Mouse (Mus musculus) forebrain, embryonic 10.5 days (tissue): ENCODE results near the gene Zfp658. TPM values are rescaled to one million over a fixed set of nuclear protein-coding genes. Genes with fewer than 3 reads are reported as not detected.

Source experiments
- DNase-seq: peaks from one replicate; pipeline ENCODE4 v3.0.0-alpha.2; 2017; ENCODE audit warnings: low spot score; ENCODE audit errors: extremely low spot score
- H3K27ac ChIP-seq: fragments of 300-500 bp; sonication (generic); 2 replicates; pipeline ENCODE4 v1.5.1; 2016; ENCODE audit warnings: mild to moderate bottlenecking
- H3K27me3 ChIP-seq: fragments of 300-500 bp; sonication (generic); 2 replicates; pipeline ENCODE4 v1.6.1; 2016; ENCODE audit warnings: mild to moderate bottlenecking; ENCODE audit not compliant: poor library complexity, severe bottlenecking
- H3K36me3 ChIP-seq: fragments of 300-500 bp; sonication (generic); replicated peaks from 2 replicates; pipeline ENCODE4 v1.6.1; 2016; ENCODE audit warnings: mild to moderate bottlenecking, moderate library complexity
- H3K4me1 ChIP-seq: fragments of 300-500 bp; sonication (generic); 2 replicates; pipeline ENCODE4 v1.6.1; 2016
- H3K4me3 ChIP-seq: fragments of 300-500 bp; sonication (generic); 2 replicates; pipeline ENCODE4 v1.5.1; 2016; ENCODE audit warnings: mild to moderate bottlenecking, moderate library complexity
- H3K9me3 ChIP-seq: fragments of 300-500 bp; sonication (generic); 2 replicates; pipeline ENCODE4 v1.6.1; 2016; ENCODE audit warnings: mild to moderate bottlenecking, moderate library complexity
- WGBS: fragments of 180-500 bp; shearing (Covaris S2); methylation state at CpG from one replicate; pipeline ENCODE4 v1.1.7; 2016; 5-methylcytosine and 5-hydroxymethylcytosine counted together
- polyA plus RNA-seq: library from polyadenylated mRNA; unstranded; fragments of >200 nt; fragmentation: Nextera tagmentation; extraction: Ambion mirVana; gene quantifications from 2 replicates; pipeline ENCODE4 v1.2.1, GENCODE M21; 2016

Gene Zfp658
- polyA plus RNA-seq, 1 experiment from 2014 or later: 4.8 TPM

DNA sequence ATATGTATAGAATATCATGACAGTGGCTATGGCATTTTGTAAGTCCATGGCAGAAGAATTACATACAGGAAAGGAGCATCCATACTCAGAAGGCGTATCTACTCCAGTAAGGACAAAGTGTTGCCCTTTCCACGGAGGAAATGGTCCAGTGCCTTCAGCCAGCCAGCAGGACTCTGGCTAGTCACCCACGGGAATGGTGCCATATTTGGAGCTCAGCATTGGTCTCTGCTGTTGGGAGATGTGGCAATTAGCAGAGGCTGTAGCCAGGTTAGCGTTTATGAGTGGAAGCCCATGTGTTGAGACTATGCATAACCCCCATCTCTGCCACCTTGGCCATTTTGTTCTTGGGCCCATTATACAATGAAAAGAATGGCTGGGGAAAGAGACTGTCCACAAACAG is 13.8 kb upstream of the Zfp658 start:
- Histone ChIP-seq H3K4me3 (no peak overlapping the region), H3K36me3 (no peaks in the 10 kb centered on the region), H3K9me3 (no peaks in the 10 kb centered on the region), H3K27me3 (no peaks in the 10 kb centered on the region), H3K4me1 (no peaks in the 10 kb centered on the region), H3K27ac (no peak overlapping the region)
- 82% methylated on average over 4 of the region's 4 CpGs for WGBS
- DNase-seq: no peak

DNA sequence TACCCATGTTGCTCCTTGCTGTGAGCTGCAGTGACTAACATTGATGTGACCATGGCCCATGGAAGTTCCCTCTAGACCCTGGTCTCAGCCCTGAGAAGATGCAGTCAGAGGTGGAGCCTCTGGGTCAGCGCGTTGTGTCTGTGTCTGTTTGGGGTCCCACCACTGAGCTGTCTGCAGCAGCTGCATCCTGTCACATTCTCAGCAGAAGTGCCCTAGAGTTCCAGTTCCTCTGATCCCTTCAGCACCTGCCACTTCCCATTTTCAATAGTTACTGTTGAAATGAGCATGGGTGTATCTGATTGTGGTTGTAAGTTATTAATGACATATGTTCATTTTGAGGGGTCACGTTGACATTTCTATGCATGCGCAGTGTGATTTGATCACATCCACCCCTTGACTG is 8.9 kb upstream of the Zfp658 start:
- Histone ChIP-seq H3K36me3 (no peaks in the 10 kb centered on the region), H3K4me3 (no peak overlapping the region), H3K4me1 (no peaks in the 10 kb centered on the region), H3K27me3 (no peaks in the 10 kb centered on the region), H3K9me3 (no peaks in the 10 kb centered on the region), H3K27ac (no peak overlapping the region)
- DNase-seq: no peak
- 89% methylated on average over 4 of the region's 4 CpGs for WGBS

DNA sequence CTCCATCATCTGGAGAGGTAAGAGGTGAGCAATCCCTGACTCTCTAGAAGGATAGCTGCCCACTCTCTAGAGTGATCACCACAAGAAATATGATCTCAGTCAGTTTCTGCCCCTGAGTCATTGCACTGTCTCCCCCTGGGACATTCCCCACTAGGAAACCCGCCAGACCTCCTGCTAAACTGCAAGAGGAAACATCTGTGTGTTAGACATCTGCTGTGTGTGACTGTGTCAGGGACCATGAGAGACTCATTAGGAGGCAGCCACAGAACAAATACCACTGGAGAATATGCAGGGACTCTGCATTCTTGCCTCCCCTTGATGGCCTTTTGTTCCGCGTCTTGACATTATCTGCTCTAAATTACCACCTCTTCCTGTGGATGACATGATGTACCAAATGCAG is 7.5 kb upstream of the Zfp658 start:
- Histone ChIP-seq H3K9me3 (no peaks in the 10 kb centered on the region), H3K4me1 (no peaks in the 10 kb centered on the region), H3K27ac (no peak overlapping the region), H3K4me3 (no peak overlapping the region), H3K36me3 (no peaks in the 10 kb centered on the region), H3K27me3 (no peaks in the 10 kb centered on the region)
- DNase-seq: no peak
- WGBS: 71% methylated on average over 3 of the region's 3 CpGs

DNA sequence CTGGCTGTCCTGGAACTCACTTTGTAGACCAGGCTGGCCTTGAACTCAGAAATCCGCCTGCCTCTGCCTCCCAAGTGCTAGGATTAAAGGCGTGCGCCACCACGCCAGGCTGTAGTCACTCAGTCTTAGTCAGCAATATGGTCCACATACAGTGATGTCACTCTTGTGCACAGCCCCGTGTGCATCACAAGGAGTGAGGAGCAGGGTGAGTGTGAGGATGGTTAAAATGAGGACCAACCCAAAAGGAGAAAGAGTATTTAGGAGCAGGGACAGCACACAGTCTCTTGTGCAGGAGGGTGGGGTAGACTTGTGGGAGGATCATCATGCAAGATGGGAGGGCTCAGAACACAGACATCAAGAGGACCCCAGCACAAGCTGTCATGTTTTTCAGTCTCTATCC is 6.7 kb upstream of the Zfp658 start:
- H3K36me3 ChIP-seq: no peaks in the 10 kb centered on the region
- no peaks in the 10 kb centered on the region for H3K27me3 ChIP-seq
- no peak overlapping the region for H3K27ac ChIP-seq
- H3K4me1 ChIP-seq: no peaks in the 10 kb centered on the region
- H3K9me3 ChIP-seq: no peaks in the 10 kb centered on the region
- H3K4me3 ChIP-seq: no peak overlapping the region
- WGBS: 90% methylated on average over 5 of the region's 5 CpGs
- no peak for DNase-seq

DNA sequence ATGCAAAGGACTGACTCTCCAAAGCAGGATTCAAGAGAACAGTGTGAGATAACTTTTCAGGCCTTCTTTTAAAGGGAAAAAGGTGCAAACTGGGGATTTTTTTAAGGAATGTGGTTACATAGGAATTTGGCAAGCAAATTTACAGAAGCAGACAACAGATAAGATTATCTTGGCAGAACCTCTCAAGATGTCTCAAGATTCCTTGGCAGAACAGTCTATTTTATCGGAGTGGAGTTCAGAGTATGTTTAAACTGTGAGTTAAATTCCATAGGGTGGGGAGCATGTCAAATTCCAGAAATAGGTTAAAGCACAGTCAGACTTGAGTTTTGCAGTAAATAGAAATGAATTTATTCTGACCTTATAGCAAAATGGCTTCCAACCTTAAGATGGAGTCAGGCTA is 5.2 kb upstream of the Zfp658 start:
- no peaks in the 10 kb centered on the region for H3K36me3 ChIP-seq
- 92% methylated on average over 1 of the region's 1 CpGs for WGBS

DNA sequence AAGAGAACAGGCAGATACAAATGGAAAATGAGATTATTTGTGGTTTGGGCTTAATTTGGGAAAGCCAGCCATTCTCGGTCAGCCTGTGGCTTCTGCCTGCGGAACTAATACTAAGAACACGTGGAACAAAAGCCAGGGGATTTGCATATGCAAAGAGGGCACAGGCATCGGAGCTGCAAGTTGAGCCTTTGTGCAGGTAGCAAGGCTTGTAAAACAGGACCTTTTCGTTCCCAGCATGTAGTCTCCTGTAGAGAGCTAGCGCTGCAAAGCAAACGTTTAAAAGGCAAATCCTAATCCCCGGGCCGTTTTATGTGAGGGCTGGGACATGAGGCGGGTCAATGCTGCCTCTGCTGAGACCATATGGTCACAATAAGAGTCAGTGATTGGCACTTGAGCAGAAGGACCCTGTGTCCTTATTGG is 605 bp downstream of the Zfp658 start:
- WGBS: under 1% methylated on average over 10 of the region's 10 CpGs
- H3K4me1 ChIP-seq: peaks cover 18% of the 10 kb centered on the region
- no peaks in the 10 kb centered on the region for H3K9me3 ChIP-seq
- H3K27ac ChIP-seq: peak overlapping the region; percentile 89
- no peaks in the 10 kb centered on the region for H3K27me3 ChIP-seq
- peak; percentile 48 for DNase-seq
- H3K4me3 ChIP-seq: peak overlapping the region; percentile 78
- H3K36me3 ChIP-seq: peaks cover 25% of the 10 kb centered on the region

More for the DNA sequence above, 5.2 kb upstream of the Zfp658 start:
- Histone ChIP-seq H3K4me3 (no peak overlapping the region), H3K4me1 (no peaks in the 10 kb centered on the region), H3K9me3 (no peaks in the 10 kb centered on the region), H3K27me3 (no peaks in the 10 kb centered on the region), H3K27ac (no peak overlapping the region)
- no peak for DNase-seq

DNA sequence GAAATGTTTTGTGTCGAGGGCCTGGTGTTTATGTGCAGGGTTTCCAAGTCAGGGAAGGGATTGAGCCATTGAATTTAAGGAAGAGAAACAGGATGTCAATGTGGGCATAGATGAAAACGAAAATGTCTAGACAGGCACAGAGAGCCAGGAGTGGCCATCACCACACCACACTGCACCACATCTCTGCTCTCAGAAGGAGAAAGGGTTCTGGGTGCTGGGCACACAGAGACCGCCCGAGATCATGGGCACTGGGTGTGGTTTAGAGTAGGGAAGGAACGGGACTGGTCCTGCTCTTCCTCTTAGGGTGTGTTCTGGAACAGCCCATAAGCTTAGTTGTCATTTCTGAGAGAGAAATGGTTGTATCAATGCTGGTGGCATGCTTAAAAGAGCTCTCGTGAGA is 1.2 kb downstream of the Zfp658 start:
- no peaks in the 10 kb centered on the region for H3K27me3 ChIP-seq
- WGBS: 59% methylated on average over 6 of the region's 6 CpGs
- no peak for DNase-seq
- no peaks in the 10 kb centered on the region for H3K9me3 ChIP-seq
- H3K27ac ChIP-seq: 0 out of 2 replicates have a peak overlapping the region, but pooled peaks have one; percentile 89
- peaks cover 31% of the 10 kb centered on the region for H3K36me3 ChIP-seq
- H3K4me3 ChIP-seq: peak overlapping the region; percentile 78
- peaks cover 18% of the 10 kb centered on the region for H3K4me1 ChIP-seq

DNA sequence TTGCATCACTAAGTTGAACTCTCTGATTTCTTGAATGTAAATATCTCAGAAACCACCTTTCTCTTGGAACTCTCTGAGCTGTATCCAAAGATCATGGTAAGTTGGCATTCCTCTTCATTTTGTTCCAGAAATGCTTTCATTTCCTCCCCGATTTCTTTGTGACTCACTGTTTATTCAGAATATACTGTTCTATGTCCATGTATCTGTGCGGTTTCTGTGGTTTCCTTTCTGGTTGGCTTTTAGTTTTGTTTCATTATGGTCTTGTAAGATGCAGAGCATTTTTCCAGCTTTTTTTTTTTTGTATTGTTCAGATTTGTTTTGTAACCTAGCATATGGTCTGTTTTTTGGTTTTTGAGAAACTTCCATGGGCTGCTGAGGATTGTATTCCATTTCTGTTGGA is 9.2 kb downstream of the Zfp658 start:
- Histone ChIP-seq H3K27ac (no peak overlapping the region), H3K27me3 (no peaks in the 10 kb centered on the region), H3K4me1 (no peaks in the 10 kb centered on the region), H3K9me3 (peaks cover 7% of the 10 kb centered on the region; the same call in 1 of the 2 replicates), H3K36me3 (peaks cover 91% of the 10 kb centered on the region), H3K4me3 (no peak overlapping the region)
- no peak for DNase-seq
- 90% methylated on average over 2 of the region's 2 CpGs for WGBS

DNA sequence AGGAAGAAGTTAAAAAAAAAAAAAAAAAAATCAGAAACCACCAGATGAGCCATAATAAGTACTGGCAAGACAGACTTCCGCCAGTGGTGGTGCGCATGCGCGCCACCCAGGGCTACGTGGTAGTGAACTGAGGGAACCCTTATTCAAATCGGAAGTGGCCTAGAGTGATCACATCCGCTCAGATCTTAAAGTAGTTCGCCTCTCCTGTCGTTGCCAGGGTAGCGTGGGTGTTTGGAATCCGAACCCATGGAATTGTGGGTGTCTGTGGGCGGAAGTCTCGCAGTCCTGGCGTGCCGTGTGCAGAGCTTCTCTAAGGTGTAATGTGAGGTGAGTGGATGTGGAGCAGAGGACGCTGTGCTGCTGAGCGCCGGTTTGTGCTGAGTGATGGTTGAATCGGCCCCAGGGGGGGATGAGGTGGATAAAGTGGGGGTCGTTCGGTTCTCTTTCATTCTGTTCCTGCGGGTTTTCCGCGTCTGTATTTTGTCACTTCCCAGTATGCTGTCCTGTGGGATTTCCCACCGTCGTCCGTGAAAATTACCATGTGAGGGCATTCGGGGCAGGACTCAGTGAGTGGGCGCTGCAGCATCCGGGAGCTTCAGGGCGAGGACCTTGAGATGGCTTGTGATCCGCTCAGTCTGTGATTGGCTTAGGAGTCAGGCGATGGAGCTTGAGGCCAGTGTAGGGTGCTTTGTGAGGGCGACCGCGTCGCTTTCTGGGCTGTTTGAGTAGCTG is 17.6 kb downstream of the Zfp658 start, which contains the start of gene Zfp719:
TSS of gene Zfp719 (plus strand) at position 171 of the 732 bp plus-strand sequence.
- WGBS: under 1% methylated on average over 37 of the region's 37 CpGs
- Histone ChIP-seq H3K9me3 (no peaks in the 10 kb centered on the region), H3K4me3 (peak within 1 kb of the TSS; percentile 77), H3K36me3 (peaks cover 30% of the 10 kb centered on the region), H3K27ac (peak within 1 kb of the TSS; percentile 92), H3K4me1 (peaks cover 18% of the 10 kb centered on the region), H3K27me3 (no peaks in the 10 kb centered on the region)
- DNase-seq: peak; percentile 89

DNA sequence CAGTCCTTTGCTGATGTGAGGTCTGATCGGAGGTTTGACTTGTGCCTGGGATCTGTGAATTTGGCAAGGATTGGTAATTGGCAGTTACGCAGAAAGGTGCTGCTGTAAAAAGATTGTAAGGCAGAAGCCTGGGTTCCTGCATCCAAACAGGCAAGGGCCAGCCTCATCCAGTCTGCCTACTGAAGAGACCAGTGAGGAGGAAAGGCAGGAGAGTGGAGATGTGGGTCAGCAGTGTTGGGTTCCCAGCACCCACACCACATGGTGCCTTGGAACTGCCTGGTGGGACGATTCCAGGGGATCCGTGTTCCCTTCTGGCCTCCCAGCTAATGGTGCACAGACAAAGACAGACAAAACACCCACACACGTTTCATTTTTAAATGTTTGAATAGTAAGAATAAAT is 18.5 kb downstream of the Zfp658 start:
- Histone ChIP-seq H3K9me3 (no peaks in the 10 kb centered on the region), H3K27me3 (no peaks in the 10 kb centered on the region), H3K4me3 (peak overlapping the region; percentile 77), H3K4me1 (peaks cover 18% of the 10 kb centered on the region), H3K36me3 (peaks cover 30% of the 10 kb centered on the region), H3K27ac (peak overlapping the region; percentile 92)
- no peak for DNase-seq
- WGBS: 80% methylated on average over 5 of the region's 5 CpGs

DNA sequence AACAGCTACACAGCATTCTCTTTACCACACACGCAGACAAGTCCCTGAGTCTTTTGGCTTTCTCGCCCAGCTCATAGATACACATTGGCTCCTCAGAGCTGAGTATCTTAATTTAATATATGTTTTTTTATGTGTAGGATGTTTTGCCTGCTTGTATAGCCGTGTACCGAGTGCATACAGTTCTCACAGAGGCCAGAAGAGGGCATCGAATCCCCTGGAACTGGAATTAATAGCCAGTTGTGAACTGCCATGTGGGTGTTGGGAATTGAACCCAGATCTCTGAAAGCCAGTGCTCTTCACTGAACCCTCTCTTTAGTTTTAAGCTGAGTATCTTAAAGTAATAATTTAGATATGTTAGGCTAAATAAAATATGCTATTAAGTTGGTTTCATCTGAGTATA is 22.7 kb downstream of the Zfp658 start:
- no peaks in the 10 kb centered on the region for H3K9me3 ChIP-seq
- DNase-seq: no peak
- H3K27ac ChIP-seq: no peak overlapping the region
- H3K4me1 ChIP-seq: peaks cover 18% of the 10 kb centered on the region
- peaks cover 67% of the 10 kb centered on the region for H3K36me3 ChIP-seq
- H3K27me3 ChIP-seq: no peaks in the 10 kb centered on the region
- no peak overlapping the region for H3K4me3 ChIP-seq
- WGBS: 91% methylated on average over 5 of the region's 5 CpGs

DNA sequence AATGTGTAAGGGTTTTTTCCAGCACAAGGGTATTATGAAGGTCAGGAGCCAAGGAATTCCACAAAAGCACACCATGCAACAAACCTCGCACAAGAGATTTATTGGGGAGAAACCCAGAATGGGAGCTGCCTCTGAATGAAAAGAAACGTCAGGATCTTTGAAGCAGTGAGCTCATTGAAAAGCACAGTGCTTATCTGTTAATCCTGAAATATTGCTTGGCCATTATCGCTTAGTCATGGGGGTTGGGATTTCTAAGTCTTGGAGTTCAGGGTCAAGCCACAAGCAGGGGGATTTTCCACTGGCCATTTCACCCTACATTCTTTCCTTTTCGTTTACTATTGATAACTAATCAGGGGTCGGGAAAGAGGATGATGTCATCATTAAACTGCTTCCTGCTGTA is 39.8 kb downstream of the Zfp658 start:
- Histone ChIP-seq H3K4me3 (no peak overlapping the region), H3K27ac (peak overlapping the region; percentile 54; the same call in 1 of the 2 replicates), H3K4me1 (peaks cover 28% of the 10 kb centered on the region), H3K36me3 (no peaks in the 10 kb centered on the region), H3K9me3 (no peaks in the 10 kb centered on the region), H3K27me3 (no peaks in the 10 kb centered on the region)
- 35% methylated on average over 5 of the region's 5 CpGs for WGBS
- DNase-seq: no peak

DNA sequence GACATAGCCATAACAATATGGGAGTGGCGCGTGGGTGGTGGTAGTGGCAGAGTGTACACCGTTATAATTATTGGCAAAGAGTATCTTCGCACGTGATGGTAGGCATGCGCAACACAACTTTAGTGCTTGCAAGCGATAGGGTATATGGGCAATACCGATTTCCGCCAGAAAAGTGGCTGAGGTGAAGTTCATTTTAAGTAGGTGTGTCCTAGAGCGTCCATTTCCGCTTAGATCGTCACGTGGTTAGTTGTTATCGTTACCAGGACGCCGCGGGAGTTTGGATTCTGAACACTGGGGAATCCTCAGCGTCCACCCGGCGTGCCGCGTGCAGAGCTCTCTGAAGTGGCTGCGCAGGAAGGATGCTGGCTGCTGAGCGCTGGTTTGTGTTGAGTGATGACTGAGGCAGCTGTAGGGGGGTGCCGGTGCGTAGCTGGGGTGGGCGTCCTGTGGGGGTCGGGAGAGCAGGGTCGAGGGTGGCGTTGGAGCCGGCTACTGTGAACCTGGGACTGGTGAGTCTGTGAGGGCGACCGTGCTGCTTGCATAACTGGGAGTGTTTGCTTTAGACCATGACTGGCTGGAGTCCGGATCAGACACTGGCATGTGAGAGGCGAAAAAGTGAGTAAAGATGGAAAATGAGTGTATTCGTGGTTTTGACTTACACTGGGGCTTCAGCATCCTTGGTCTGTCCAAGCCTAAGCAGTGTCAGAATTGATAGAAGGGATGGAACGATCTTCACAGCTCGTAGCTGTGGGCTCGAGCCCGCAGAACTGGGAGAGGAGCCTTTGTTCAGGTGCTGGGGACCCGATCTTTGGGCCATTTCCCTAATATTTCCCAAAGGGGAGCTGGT is 45.1 kb downstream of the Zfp658 start, which contains the start of gene Zfp819:
TSS of gene Zfp819 (plus strand) at position 274 of the 847 bp plus-strand sequence.
- WGBS: 17% methylated on average over 41 of the region's 41 CpGs
- DNase-seq: peak; percentile 75
- Histone ChIP-seq H3K27ac (peak within 1 kb of the TSS; percentile 73), H3K4me1 (peaks cover 27% of the 10 kb centered on the region), H3K36me3 (no peaks in the 10 kb centered on the region), H3K9me3 (no peaks in the 10 kb centered on the region), H3K4me3 (peak within 1 kb of the TSS; percentile 66), H3K27me3 (no peaks in the 10 kb centered on the region)
